Mouse (Mus musculus) kidney, adult 2 months (tissue): ENCODE results near the gene Islr.

Experiments
- CTCF ChIP-seq: fragments of 200-500 bp; conservative IDR thresholded peaks from 2 replicates; pipeline ENCODE4 v1.5.1; 2011; ENCODE audit warnings: low read depth, mild to moderate bottlenecking, control low read depth, low read length, moderate library complexity, mixed read lengths; ENCODE audit not compliant: insufficient read depth, insufficient read length
- POLR2A ChIP-seq: fragments of 200-500 bp; IDR thresholded peaks from one replicate; pipeline ENCODE4 v1.6.1; 2011; ENCODE audit warnings: low read depth, low read length, control low read depth

GRCm38 (mm10) chr9:58165779-58166178 is 38.3 kb downstream of the Islr start:
- no peak for TF ChIP-seq CTCF
- TF ChIP-seq POLR2A = no peak
